In the genomic region with DNA sequence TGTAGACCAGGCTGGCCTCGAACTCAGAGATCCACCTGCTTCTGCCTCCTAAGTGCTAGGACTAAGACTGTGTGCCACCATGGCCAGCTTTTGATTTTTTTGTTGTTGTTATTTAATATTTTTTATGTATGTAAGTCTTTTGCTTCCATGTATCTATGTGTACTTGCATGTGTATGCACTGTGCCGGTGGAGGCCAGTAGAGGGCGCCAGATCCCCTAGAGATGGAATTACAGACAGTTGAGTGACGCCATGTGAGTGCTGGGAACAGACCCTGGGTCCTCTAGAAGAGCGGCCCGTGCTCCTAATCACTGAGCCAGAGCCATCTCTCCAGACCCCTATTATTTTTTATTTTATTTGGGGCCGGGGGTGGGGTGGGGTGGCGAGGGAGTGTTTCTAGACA, we compare ENCODE assay signal across 12 mouse cellular contexts. TPM values are rescaled to one million over a fixed set of nuclear protein-coding genes. Genes with fewer than 3 reads are reported as not detected.
DNase-seq lines count a peak whose midpoint lies in the region; ATAC-seq and TF ChIP-seq lines count a peak whose summit lies in the region.
"Had no signal": no experiment of that assay in that cellular context is flagged by ENCODE, and none has a peak within 500 bp of the region (broad histone marks: within the 10 kb centered on the region; RNA-seq: fewer than 3 reads in every experiment).

No protein-coding gene starts in this region.

- in situ Hi-C loops in ES-E14 (cut with MboI; ENCODE audit: low sequenced_read_pairs in 2 of 2, unreplicated experiment in 2 of 2): no loop called here

- no peak for ATAC-seq in liver, postnatal 0 days
- ATAC-seq: midbrain, embryonic 13.5 days had no signal

- no peak overlapping the region for H3K4me2 ChIP-seq in liver, postnatal 0 days (ENCODE audit: low read depth, low read length)
- H3K4me2 ChIP-seq: midbrain, embryonic 13.5 days had no signal

- H3K4me1 ChIP-seq in kidney, adult 2 months (ENCODE audit: control insufficient read depth, insufficient read depth, low read length): peaks cover 4% of the 10 kb centered on the region; the same call in 1 of the 2 replicates
- H3K4me1 ChIP-seq in ES-E14 (ENCODE audit: control insufficient read depth in 2 of 2, insufficient read depth in 2 of 2, low read length in 2 of 2, poor library complexity in 1 of 2): peaks cover 0 to 11% of the 10 kb centered on the region in 2 experiments; a peak in 2 of 4 replicates
- H3K4me1 ChIP-seq in liver, postnatal 0 days (ENCODE audit: insufficient read depth): peaks cover 9% of the 10 kb centered on the region
- peaks cover 30% of the 10 kb centered on the region for H3K4me1 ChIP-seq in hindbrain, embryonic 10.5 days (replicated peaks)

- H3K9ac ChIP-seq in ES-E14 (ENCODE audit: insufficient read depth, low read depth, low read length, poor library complexity, severe bottlenecking): no peak overlapping the region
- no peak overlapping the region for H3K9ac ChIP-seq in liver, postnatal 0 days (replicated peaks)
- H3K9ac ChIP-seq: midbrain, embryonic 13.5 days had no signal

- TF ChIP-seq EP300 in liver, postnatal 0 days (IDR thresholded peaks at IDR 0.05; ENCODE audit: low read depth): no peak

- no peak overlapping the region for H3K27ac ChIP-seq in kidney, adult 2 months (ENCODE audit: insufficient read depth, low read depth, low read length)
- no peak overlapping the region for H3K27ac ChIP-seq in ES-E14 (ENCODE audit: insufficient read depth, low read depth, low read length, poor library complexity, severe bottlenecking)
- no peak overlapping the region for H3K27ac ChIP-seq in liver, postnatal 0 days (ENCODE audit: low read depth)
- no peak overlapping the region for H3K27ac ChIP-seq in hindbrain, embryonic 10.5 days
- H3K27ac ChIP-seq: forebrain, embryonic 10.5 days; midbrain, embryonic 13.5 days had no signal

- 89% methylated on average over 8 of the region's 8 CpGs for WGBS in kidney, adult 2 months
- WGBS in liver, postnatal 0 days (ENCODE audit: insufficient replicate concordance): 86% methylated on average over 8 of the region's 8 CpGs
- WGBS in hindbrain, embryonic 10.5 days: 85% methylated on average over 8 of the region's 8 CpGs

- no peaks in the 10 kb centered on the region for H3K27me3 ChIP-seq in kidney, adult 2 months (replicated peaks; ENCODE audit: control insufficient read depth, insufficient read depth, low read length)
- H3K27me3 ChIP-seq in liver, postnatal 0 days (ENCODE audit: insufficient read depth, low read length): 0 out of 2 replicates have a peak, but pooled peaks cover 6% of the 10 kb centered on the region
- H3K27me3 ChIP-seq in hindbrain, embryonic 10.5 days (ENCODE audit: insufficient read depth, poor library complexity, severe bottlenecking): no peaks in the 10 kb centered on the region
- H3K27me3 ChIP-seq: midbrain, embryonic 13.5 days had no signal

- H3K4me3 ChIP-seq in kidney, adult 2 months (ENCODE audit: insufficient read depth, low read depth, low read length): no peak overlapping the region
- H3K4me3 ChIP-seq in ES-E14 (ENCODE audit: insufficient read depth in 1 of 2, low read depth in 1 of 2, low read length in 2 of 2, poor library complexity in 1 of 2, severe bottlenecking in 1 of 2): no peak overlapping the region
- H3K4me3 ChIP-seq in liver, postnatal 0 days (ENCODE audit: low read depth, low read length): no peak overlapping the region
- no peak overlapping the region for H3K4me3 ChIP-seq in hindbrain, embryonic 10.5 days
- H3K4me3 ChIP-seq: midbrain, embryonic 13.5 days had no signal

- no peak for DNase-seq in kidney, adult 2 months
- DNase-seq in kidney, postnatal 10 days: no peak
- DNase-seq in 416B (ENCODE audit: low read depth) (peak; percentile 39), ES-E14 (ENCODE audit: low read depth, low spot score) (peak; percentile 59)
- DNase-seq in liver, postnatal 0 days: no peak
- DNase-seq in right cerebral cortex, postnatal 14 days: no peak
- DNase-seq in urinary bladder, postnatal 14 days (ENCODE audit: low spot score): no peak
- no peak for DNase-seq in hindbrain, embryonic 10.5 days (ENCODE audit: low spot score)
- DNase-seq: embryo, embryonic 11 days; gastrocnemius, postnatal 36 days had no signal

- H3K36me3 ChIP-seq in kidney, adult 2 months (ENCODE audit: control insufficient read depth, insufficient read depth, low read length): no peaks in the 10 kb centered on the region
- H3K36me3 ChIP-seq in ES-E14 (ENCODE audit: control insufficient read depth, insufficient read depth, low read length, poor library complexity, severe bottlenecking): peaks cover 42% of the 10 kb centered on the region; the same call in 1 of the 2 replicates
- H3K36me3 ChIP-seq in liver, postnatal 0 days (replicated peaks; ENCODE audit: insufficient read depth, low read length): peaks cover 7% of the 10 kb centered on the region; the same call in 1 of the 2 replicates
- peaks cover 75% of the 10 kb centered on the region for H3K36me3 ChIP-seq in hindbrain, embryonic 10.5 days

- no peaks in the 10 kb centered on the region for H3K9me3 ChIP-seq in ES-E14 (ENCODE audit: control insufficient read depth, insufficient read depth, low read depth, low read length)
- no peaks in the 10 kb centered on the region for H3K9me3 ChIP-seq in liver, postnatal 0 days (ENCODE audit: low read length)
- H3K9me3 ChIP-seq in hindbrain, embryonic 10.5 days: peaks cover 13% of the 10 kb centered on the region; the same call in 1 of the 2 replicates
- H3K9me3 ChIP-seq: midbrain, embryonic 13.5 days had no signal

- no peak for TF ChIP-seq POLR2A in kidney, adult 2 months (IDR thresholded peaks at IDR 0.05; ENCODE audit: low read depth, low read length)

- peak; percentile 42 for TF ChIP-seq CTCF in kidney, adult 2 months (conservative IDR thresholded peaks at IDR 0.05; ENCODE audit: insufficient read depth, insufficient read length, low read depth, low read length)
- TF ChIP-seq CTCF in liver, postnatal 0 days (IDR thresholded peaks at IDR 0.05; ENCODE audit: low read depth): peak; percentile 54

TF ChIP-seq in ES-E14, 5 proteins besides CTCF, POLR2A, EP300 and RAD21:
- TF ChIP-seq CHD2 (IDR thresholded peaks at IDR 0.05; ENCODE audit: low read depth, low read length) (no peak), MAFK (IDR thresholded peaks at IDR 0.05; ENCODE audit: insufficient read depth, low read depth, low read length) (no peak), ZNF384 (IDR thresholded peaks at IDR 0.05; ENCODE audit: low read depth, low read length) (no peak), HCFC1 (IDR thresholded peaks at IDR 0.05; ENCODE audit: borderline replicate concordance, insufficient read depth, low read length) (no peak; the same call in 1 of the 2 replicates), ZC3H11A (IDR thresholded peaks at IDR 0.05; ENCODE audit: borderline replicate concordance, low read depth, low read length) (no peak)

RNA-seq across cellular contexts. Expression of a gene that starts 4.1 kb away (rescaled TPM):
- polyA plus RNA-seq in kidney, adult 2 months (2012; rRNA removed): 22.4 and 23.7 TPM in 2 replicates
- 34.4 and 39.0 TPM in 2 replicates for total RNA-seq in ES-E14 (2012; rRNA removed)
- polyA plus RNA-seq in liver, postnatal 0 days (2015; fragmentation: Nextera tagmentation; extraction: Ambion mirVana): 4.3 and 5.6 TPM in 2 replicates
- 107 and 108 TPM in 2 replicates for polyA plus RNA-seq in hindbrain, embryonic 10.5 days (2016; fragmentation: Nextera tagmentation; extraction: Ambion mirVana)

RNA-seq across cellular contexts. Expression of a gene that starts 15.6 kb away (rescaled TPM):
- polyA plus RNA-seq in kidney, adult 2 months (2012; rRNA removed): 38.8 and 42.0 TPM in 2 replicates
- total RNA-seq in ES-E14 (2012; rRNA removed): 71.0 and 73.3 TPM in 2 replicates
- 15.2 and 16.3 TPM in 2 replicates for polyA plus RNA-seq in liver, postnatal 0 days (2015; fragmentation: Nextera tagmentation; extraction: Ambion mirVana)
- polyA plus RNA-seq in hindbrain, embryonic 10.5 days (2016; fragmentation: Nextera tagmentation; extraction: Ambion mirVana): 54.4 and 54.8 TPM in 2 replicates

RNA-seq across cellular contexts. Expression of a gene that starts 15.6 kb away (rescaled TPM):
- polyA plus RNA-seq in kidney, adult 2 months (2012; rRNA removed): 277 and 300 TPM in 2 replicates
- 101 and 112 TPM in 2 replicates for total RNA-seq in ES-E14 (2012; rRNA removed)
- polyA plus RNA-seq in liver, postnatal 0 days (2015; fragmentation: Nextera tagmentation; extraction: Ambion mirVana): 162 and 171 TPM in 2 replicates
- 324 and 329 TPM in 2 replicates for polyA plus RNA-seq in hindbrain, embryonic 10.5 days (2016; fragmentation: Nextera tagmentation; extraction: Ambion mirVana)

RNA-seq across cellular contexts. Expression of a gene that starts 28.8 kb away (rescaled TPM):
- polyA plus RNA-seq in kidney, adult 2 months (2012; rRNA removed): 0.58 and 0.66 TPM in 2 replicates
- total RNA-seq in ES-E14 (2012; rRNA removed): 1.9 and 4.7 TPM in 2 replicates
- 0.12 TPM in 1 of 2 replicates, not detected in the other for polyA plus RNA-seq in liver, postnatal 0 days (2015; fragmentation: Nextera tagmentation; extraction: Ambion mirVana)
- polyA plus RNA-seq in hindbrain, embryonic 10.5 days (2016; fragmentation: Nextera tagmentation; extraction: Ambion mirVana): 3.0 and 7.3 TPM in 2 replicates

RNA-seq across cellular contexts. Expression of a gene that starts 42.9 kb away (rescaled TPM):
- 0.08 TPM in 1 of 2 replicates, not detected in the other for polyA plus RNA-seq in kidney, adult 2 months (2012; rRNA removed)
- total RNA-seq in ES-E14 (2012; rRNA removed): 7.5 and 24.5 TPM in 2 replicates
- polyA plus RNA-seq in liver, postnatal 0 days (2015; fragmentation: Nextera tagmentation; extraction: Ambion mirVana): 0.16 TPM in 1 of 2 replicates, not detected in the other
- polyA plus RNA-seq in hindbrain, embryonic 10.5 days (2016; fragmentation: Nextera tagmentation; extraction: Ambion mirVana): 2.9 and 4.3 TPM in 2 replicates

Comparison
In these comparisons a context has a peak if more than half of its experiments do, and no peak if none do; other contexts are left out.
1. DNase-seq: peak in 416B (single experiment) and ES-E14 (single experiment); none in kidney, adult 2 months (single experiment), kidney, postnatal 10 days (single experiment), liver, postnatal 0 days (single experiment), right cerebral cortex, postnatal 14 days (single experiment), urinary bladder, postnatal 14 days (single experiment) and hindbrain, embryonic 10.5 days (single experiment).